Comparison of ENCODE assay signal across 7 mouse cellular contexts in the genomic region with DNA sequence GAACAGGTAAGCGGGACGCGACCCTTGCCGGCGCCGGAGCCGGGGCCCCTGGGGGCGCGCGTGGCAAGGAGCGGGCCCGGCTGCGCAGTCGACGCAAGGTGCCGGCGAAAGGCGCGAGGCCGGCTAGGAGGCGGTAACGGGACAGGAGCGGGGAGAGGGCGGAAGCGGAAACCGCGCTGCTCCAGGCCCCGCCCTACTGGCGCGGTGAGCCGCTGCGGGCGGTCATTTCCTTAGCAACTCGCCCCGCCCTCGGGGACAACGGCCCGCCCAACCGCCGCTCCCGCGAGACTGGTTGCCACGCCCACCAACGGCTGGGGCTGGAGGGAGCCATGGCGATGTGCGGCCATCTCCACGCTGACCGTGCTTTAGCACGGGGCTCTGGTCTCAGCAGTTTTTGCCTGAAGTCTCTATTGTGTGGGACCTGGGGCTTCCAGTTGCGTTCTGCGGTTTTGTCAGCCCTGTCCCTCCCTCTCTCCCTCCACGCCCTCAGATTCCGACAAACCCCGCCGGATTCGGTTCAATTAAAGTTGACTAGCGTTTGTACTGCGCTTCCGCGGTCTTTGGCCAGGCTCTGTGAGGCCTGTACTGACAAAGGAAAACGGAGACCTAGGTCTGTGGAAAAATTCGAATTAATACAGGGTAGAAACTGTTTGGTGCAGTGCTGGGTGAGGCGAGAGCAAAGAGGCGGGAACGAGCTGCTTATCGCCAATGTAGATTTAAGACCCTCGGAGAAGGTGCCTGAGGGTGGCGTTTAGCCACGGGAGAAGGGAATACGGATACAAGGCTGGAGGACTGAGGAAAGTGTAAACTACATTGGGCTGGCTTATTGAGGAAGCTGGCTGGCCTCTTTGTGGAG. TPM values are rescaled to one million over a fixed set of nuclear protein-coding genes. Genes with fewer than 3 reads are reported as not detected.
A peak's percentile ranks its signal among the peaks of the same experiment; 100 is the strongest.
DNase-seq lines count a peak whose midpoint lies in the region; ATAC-seq lines count a peak whose summit lies in the region.

Ppm1g (minus strand) TSS at position 240 of the 856 bp plus-strand sequence.

- peak; percentile 98 to 99 for DNase-seq in adrenal gland, adult (ENCODE audit: inconsistent age in 2 of 2, low spot score in 1 of 2)
- DNase-seq in embryo, embryonic 10.5 days (ENCODE audit: low spot score) = peak; percentile 97
- peak; percentile 97 for DNase-seq in gastrocnemius, postnatal 25 days
- peak; percentile 96 for DNase-seq in left cerebral cortex, postnatal 25 days (ENCODE audit: low spot score in 2 of 2)
- peak; percentile 96 for DNase-seq in midbrain, embryonic 10.5 days (ENCODE audit: low spot score)
- DNase-seq in right cerebral cortex, postnatal 4 days = peak; percentile 97

- peak within 1 kb of the TSS; percentile 79 for H3K4me2 ChIP-seq in intestine, embryonic 15.5 days (replicated peaks)

- H3K4me3 ChIP-seq in intestine, embryonic 15.5 days (replicated peaks) = peak within 1 kb of the TSS; percentile 94
- peak within 1 kb of the TSS; percentile 96 for H3K4me3 ChIP-seq in midbrain, embryonic 10.5 days

- H3K36me3 ChIP-seq in intestine, embryonic 15.5 days = no peaks in the 10 kb centered on the region
- H3K36me3 ChIP-seq in midbrain, embryonic 10.5 days = peaks cover 16% of the 10 kb centered on the region

- ATAC-seq in intestine, embryonic 15.5 days = peak; percentile 98

- intact Hi-C loops in left cerebral cortex, postnatal 25 days (cut with DNase I) = loop anchor here (1.0 to 5.0 kb wide), 4 partner anchors 20 to 232 kb away; partner anchors contain the start of genes Ift172, Nrbp1 and Zfp512

- peak within 1 kb of the TSS; percentile 91 for H3K27ac ChIP-seq in intestine, embryonic 15.5 days
- H3K27ac ChIP-seq in midbrain, embryonic 10.5 days (replicated peaks) = peak within 1 kb of the TSS; percentile 95

- H3K4me1 ChIP-seq in intestine, embryonic 15.5 days (replicated peaks) = peaks cover 4% of the 10 kb centered on the region; the same call in 1 of the 2 replicates
- peaks cover 24% of the 10 kb centered on the region for H3K4me1 ChIP-seq in midbrain, embryonic 10.5 days

- WGBS in intestine, embryonic 15.5 days = under 1% methylated on average over 70 of the region's 70 CpGs
- WGBS in midbrain, embryonic 10.5 days = under 1% methylated on average over 70 of the region's 70 CpGs

- H3K9ac ChIP-seq in intestine, embryonic 15.5 days = peak within 1 kb of the TSS; percentile 86

- H3K27me3 ChIP-seq in intestine, embryonic 15.5 days (replicated peaks) = no peaks in the 10 kb centered on the region
- no peaks in the 10 kb centered on the region for H3K27me3 ChIP-seq in midbrain, embryonic 10.5 days (ENCODE audit: low read depth, poor library complexity, severe bottlenecking)

- H3K9me3 ChIP-seq in intestine, embryonic 15.5 days = no peaks in the 10 kb centered on the region
- H3K9me3 ChIP-seq in midbrain, embryonic 10.5 days (replicated peaks) = no peaks in the 10 kb centered on the region

RNA-seq across cellular contexts. Expression of gene Ppm1g, which starts in this region (rescaled TPM):
- 10 to 100 TPM; 32.6 to 35.4 TPM for total RNA-seq in gastrocnemius, postnatal 25 days (2021)
- 124 and 132 TPM in 2 replicates for polyA plus RNA-seq in intestine, embryonic 15.5 days (2015; fragmentation: Nextera tagmentation; extraction: Ambion mirVana)
- 10 to 100 TPM; 71.3 to 72.1 TPM for total RNA-seq in left cerebral cortex, postnatal 25 days (2021)
- polyA plus RNA-seq in midbrain, embryonic 10.5 days (2016; fragmentation: Nextera tagmentation; extraction: Ambion mirVana) = 195 and 214 TPM in 2 replicates

Comparison
In these comparisons a context has a peak if more than half of its experiments do, and no peak if none do; other contexts are left out.
1. Peak in every context shown above with its lines: DNase-seq, ATAC-seq, H3K4me3 ChIP-seq and H3K27ac ChIP-seq.